In the genomic region with DNA sequence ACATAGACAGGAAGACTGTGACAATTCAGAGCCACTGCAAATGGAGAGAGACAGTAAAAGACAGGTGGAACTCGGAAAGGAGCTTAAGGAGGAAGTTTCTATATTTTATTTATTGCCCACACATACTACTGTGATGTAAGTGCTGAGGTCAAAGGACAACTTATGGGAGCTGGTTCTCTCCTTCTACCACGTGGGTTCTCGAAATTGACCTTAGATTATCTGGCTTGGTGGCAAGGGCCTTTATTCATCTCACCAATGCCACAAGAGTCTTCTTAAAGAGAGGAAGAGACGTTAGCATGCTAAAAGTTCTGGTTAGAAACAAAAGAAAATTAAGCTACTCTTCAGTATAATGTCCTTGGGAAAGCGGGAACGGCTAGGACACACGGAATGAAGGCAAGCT, we compare ENCODE assay signal across 8 mouse cellular contexts. TPM values are rescaled to one million over a fixed set of nuclear protein-coding genes. Genes with fewer than 3 reads are reported as not detected.
DNase-seq lines count a peak whose midpoint lies in the region; ATAC-seq and TF ChIP-seq lines count a peak whose summit lies in the region.

No protein-coding gene starts in this region.

- H3K27ac ChIP-seq in heart, embryonic 10.5 days = peak overlapping the region; percentile 99
- H3K27ac ChIP-seq in ES-Bruce4 (ENCODE audit: insufficient read depth, low read length) = no peak overlapping the region
- H3K27ac ChIP-seq in forebrain, embryonic 15.5 days (replicated peaks) = 0 out of 2 replicates have a peak overlapping the region, but pooled peaks have one; percentile 100
- peak overlapping the region; percentile 100 for H3K27ac ChIP-seq in liver, postnatal 0 days (ENCODE audit: low read depth)

- peak overlapping the region; percentile 97 for H3K9ac ChIP-seq in ES-Bruce4 (ENCODE audit: low read depth, poor library complexity, severe bottlenecking)
- peak overlapping the region; percentile 98 for H3K9ac ChIP-seq in forebrain, embryonic 15.5 days (replicated peaks)
- H3K9ac ChIP-seq in liver, postnatal 0 days (replicated peaks) = peak overlapping the region; percentile 97

- H3K36me3 ChIP-seq in heart, embryonic 10.5 days = peaks cover 3% of the 10 kb centered on the region
- H3K36me3 ChIP-seq in ES-Bruce4 (ENCODE audit: control insufficient read depth, insufficient read depth, low read length, poor library complexity, severe bottlenecking) = no peaks in the 10 kb centered on the region
- H3K36me3 ChIP-seq in forebrain, embryonic 15.5 days = no peaks in the 10 kb centered on the region
- no peaks in the 10 kb centered on the region for H3K36me3 ChIP-seq in liver, postnatal 0 days (replicated peaks; ENCODE audit: insufficient read depth, low read length)

- TF ChIP-seq EP300 in ES-Bruce4 (IDR thresholded peaks at IDR 0.05; ENCODE audit: insufficient read depth, low read depth, low read length) = no peak
- TF ChIP-seq EP300 in liver, postnatal 0 days (IDR thresholded peaks at IDR 0.05; ENCODE audit: low read depth) = no peak

- no peaks in the 10 kb centered on the region for H3K27me3 ChIP-seq in heart, embryonic 10.5 days (ENCODE audit: insufficient read depth, poor library complexity, severe bottlenecking)
- H3K27me3 ChIP-seq in ES-Bruce4 (ENCODE audit: control insufficient read depth, insufficient read depth, low read length, poor library complexity, severe bottlenecking) = no peaks in the 10 kb centered on the region
- no peaks in the 10 kb centered on the region for H3K27me3 ChIP-seq in forebrain, embryonic 15.5 days
- H3K27me3 ChIP-seq in liver, postnatal 0 days (ENCODE audit: insufficient read depth, low read length) = no peaks in the 10 kb centered on the region

- no peak for ATAC-seq in forebrain, embryonic 15.5 days (replicated peaks)
- no peak for ATAC-seq in liver, postnatal 0 days

- WGBS in heart, embryonic 10.5 days = 25% methylated on average over 7 of the region's 7 CpGs
- WGBS in forebrain, embryonic 15.5 days = 18% methylated on average over 7 of the region's 7 CpGs
- 4% methylated on average over 7 of the region's 7 CpGs for WGBS in liver, postnatal 0 days (ENCODE audit: insufficient replicate concordance)

- H3K4me2 ChIP-seq in forebrain, embryonic 15.5 days (replicated peaks) = peak overlapping the region; percentile 84
- H3K4me2 ChIP-seq in liver, postnatal 0 days (ENCODE audit: low read depth, low read length) = peak overlapping the region; percentile 95

- H3K4me1 ChIP-seq in heart, embryonic 10.5 days = peaks cover 17% of the 10 kb centered on the region; the same call in 1 of the 2 replicates
- peaks cover 2% of the 10 kb centered on the region for H3K4me1 ChIP-seq in ES-Bruce4 (ENCODE audit: control insufficient read depth, insufficient read depth, low read length)
- H3K4me1 ChIP-seq in forebrain, embryonic 15.5 days = peaks cover 33% of the 10 kb centered on the region
- peaks cover 23% of the 10 kb centered on the region for H3K4me1 ChIP-seq in liver, postnatal 0 days (ENCODE audit: insufficient read depth)

- TF ChIP-seq POLR2A in ES-Bruce4 (IDR thresholded peaks at IDR 0.05; ENCODE audit: insufficient read depth, low read length) = no peak

- no peak for DNase-seq in heart, embryonic 10.5 days (ENCODE audit: low spot score)
- DNase-seq in heart, postnatal 10 days = no peak
- DNase-seq in liver, postnatal 0 days = no peak
- DNase-seq in adrenal gland, postnatal 36 days = no peak
- no peak for DNase-seq in adrenal gland, adult 18-20 months (ENCODE audit: low spot score in 2 of 2)
- no peak for DNase-seq in urinary bladder, postnatal 10 days (ENCODE audit: low spot score)

- H3K9me3 ChIP-seq in heart, embryonic 10.5 days = no peaks in the 10 kb centered on the region
- H3K9me3 ChIP-seq in ES-Bruce4 (replicated peaks; ENCODE audit: control insufficient read depth, insufficient read depth, low read length, poor library complexity, severe bottlenecking) = no peaks in the 10 kb centered on the region; the same call in 1 of the 2 replicates
- H3K9me3 ChIP-seq in forebrain, embryonic 15.5 days = no peaks in the 10 kb centered on the region
- no peaks in the 10 kb centered on the region for H3K9me3 ChIP-seq in liver, postnatal 0 days (ENCODE audit: low read length)

- intact Hi-C loops in heart, postnatal 10 days (cut with DNase I) = loop anchor here (10.0 kb wide), 2 partner anchors 163 to 407 kb away; a partner anchor contains a TSS

- TF ChIP-seq CTCF in ES-Bruce4 (IDR thresholded peaks at IDR 0.05; ENCODE audit: low read depth, low read length) = no peak
- no peak for TF ChIP-seq CTCF in liver, postnatal 0 days (IDR thresholded peaks at IDR 0.05; ENCODE audit: low read depth)

- peak overlapping the region; percentile 85 for H3K4me3 ChIP-seq in heart, embryonic 10.5 days
- H3K4me3 ChIP-seq in ES-Bruce4 (ENCODE audit: low read depth, low read length) = peak overlapping the region; percentile 70
- peak overlapping the region; percentile 98 for H3K4me3 ChIP-seq in forebrain, embryonic 15.5 days
- H3K4me3 ChIP-seq in liver, postnatal 0 days (ENCODE audit: low read depth, low read length) = peak overlapping the region; percentile 94

RNA-seq across cellular contexts. Expression of a gene that starts 0.9 kb away (rescaled TPM):
- polyA plus RNA-seq in heart, embryonic 10.5 days (2016; fragmentation: Nextera tagmentation; extraction: Ambion mirVana) = 27.2 and 29.1 TPM in 2 replicates
- 10 to 100 TPM; 31.2 to 36.9 TPM for total RNA-seq in heart, postnatal 10 days (2021)
- polyA plus RNA-seq in ES-Bruce4 (2011; ENCODE audit: insufficient read depth, insufficient read length, low read depth, missing spikeins) = 61.2 and 62.5 TPM in 2 replicates
- polyA plus RNA-seq in forebrain, embryonic 15.5 days (2015; fragmentation: Nextera tagmentation; extraction: Ambion mirVana) = 46.1 and 48.4 TPM in 2 replicates
- 5.2 and 5.9 TPM in 2 replicates for polyA plus RNA-seq in liver, postnatal 0 days (2015; fragmentation: Nextera tagmentation; extraction: Ambion mirVana)
- 10 to 100 TPM; 44.7 to 46.0 TPM for total RNA-seq in adrenal gland, postnatal 36 days (2021)
- total RNA-seq in adrenal gland, adult 18-20 months (2021) = 10 to 100 TPM; 35.6 to 40.6 TPM
